Mouse (Mus musculus) midbrain, embryonic 15.5 days (tissue): Measurements from ENCODE around the gene Dll3. TPM values are rescaled to one million over a fixed set of nuclear protein-coding genes. Genes with fewer than 3 reads are reported as not detected.

ENCODE experiments used
- ATAC-seq: fragments of 200-750 bp; cut with Nextera tagmentation; replicated peaks from 2 replicates; pipeline ENCODE4 v1.8.0; 2017; ENCODE audit warnings: moderate TSS enrichment
- H3K27ac ChIP-seq: fragments of 300-500 bp; sonication (generic); 2 replicates; pipeline ENCODE4 v1.5.1; 2015; ENCODE audit warnings: mild to moderate bottlenecking, inconsistent platforms
- H3K27me3 ChIP-seq: fragments of 300-500 bp; sonication (generic); replicated peaks from 2 replicates; pipeline ENCODE4 v1.6.1; 2015; ENCODE audit warnings: inconsistent platforms
- H3K36me3 ChIP-seq: fragments of 300-500 bp; sonication (generic); replicated peaks from 2 replicates; pipeline ENCODE4 v1.6.1; 2015; ENCODE audit warnings: inconsistent platforms
- H3K4me1 ChIP-seq: fragments of 300-500 bp; sonication (generic); 2 replicates; pipeline ENCODE4 v1.6.1; 2015; ENCODE audit warnings: inconsistent platforms
- H3K4me2 ChIP-seq: fragments of 300-500 bp; sonication (generic); 2 replicates; pipeline ENCODE4 v1.6.1; 2015; ENCODE audit warnings: inconsistent platforms, mild to moderate bottlenecking, moderate library complexity
- H3K4me3 ChIP-seq: fragments of 300-500 bp; sonication (generic); 2 replicates; pipeline ENCODE4 v1.5.1; 2015; ENCODE audit warnings: mild to moderate bottlenecking, inconsistent platforms
- H3K9ac ChIP-seq: fragments of 300-500 bp; sonication (generic); 2 replicates; pipeline ENCODE4 v1.6.1; 2015; ENCODE audit warnings: mild to moderate bottlenecking, inconsistent platforms
- H3K9me3 ChIP-seq: fragments of 300-500 bp; sonication (generic); 2 replicates; pipeline ENCODE4 v1.6.1; 2016; ENCODE audit warnings: inconsistent platforms
- WGBS: fragments of 180-500 bp; shearing (Covaris S2); methylation state at CpG from one replicate; pipeline ENCODE4 v1.1.7; 2015; ENCODE audit warnings: mixed read lengths; 5-methylcytosine and 5-hydroxymethylcytosine counted together
- polyA plus RNA-seq: library from polyadenylated mRNA; unstranded; fragments of >200 nt; fragmentation: Nextera tagmentation; extraction: Ambion mirVana; gene quantifications from 2 replicates; pipeline ENCODE4 v1.2.1, GENCODE M21; 2015

Gene Dll3
- polyA plus RNA-seq, result 22.6 and 23.1 TPM in 2 replicates

- Histone ChIP-seq H3K9me3 (no peaks in the 10 kb centered on the region), H3K27ac (peak within 1 kb of the TSS; percentile 74), H3K4me2 (peak within 1 kb of the TSS; percentile 54), H3K9ac (peak within 1 kb of the TSS; percentile 37), H3K36me3 (peaks cover 13% of the 10 kb centered on the region), H3K4me3 (peak within 1 kb of the TSS; percentile 37), H3K27me3 (no peaks in the 10 kb centered on the region; the same call in 1 of the 2 replicates), H3K4me1 (peaks cover 26% of the 10 kb centered on the region)
- ATAC-seq, result peak; percentile 55
- WGBS, result 1% methylated on average over 30 of the region's 30 CpGs
Observed at GRCm38 (mm10) chr7:28301616-28302433, at the start of gene Dll3. Gene Dll3, minus strand, starts transcription at chr7:28302238.

- peaks cover 22% of the 10 kb centered on the region for H3K36me3 ChIP-seq
- no peak for ATAC-seq
- peak overlapping the region; percentile 96 for H3K4me2 ChIP-seq
- WGBS, result 45% methylated on average over 4 of the region's 4 CpGs
- H3K27ac ChIP-seq, result no peak overlapping the region
- peaks cover 17% of the 10 kb centered on the region for H3K4me1 ChIP-seq
- no peaks in the 10 kb centered on the region for H3K9me3 ChIP-seq
- H3K9ac ChIP-seq, result peak overlapping the region; percentile 97
- no peaks in the 10 kb centered on the region for H3K27me3 ChIP-seq
- peak overlapping the region; percentile 94 for H3K4me3 ChIP-seq
Observed at GRCm38 (mm10) chr7:28351676-28352191, 49.7 kb upstream of the Dll3 start.

DNA sequence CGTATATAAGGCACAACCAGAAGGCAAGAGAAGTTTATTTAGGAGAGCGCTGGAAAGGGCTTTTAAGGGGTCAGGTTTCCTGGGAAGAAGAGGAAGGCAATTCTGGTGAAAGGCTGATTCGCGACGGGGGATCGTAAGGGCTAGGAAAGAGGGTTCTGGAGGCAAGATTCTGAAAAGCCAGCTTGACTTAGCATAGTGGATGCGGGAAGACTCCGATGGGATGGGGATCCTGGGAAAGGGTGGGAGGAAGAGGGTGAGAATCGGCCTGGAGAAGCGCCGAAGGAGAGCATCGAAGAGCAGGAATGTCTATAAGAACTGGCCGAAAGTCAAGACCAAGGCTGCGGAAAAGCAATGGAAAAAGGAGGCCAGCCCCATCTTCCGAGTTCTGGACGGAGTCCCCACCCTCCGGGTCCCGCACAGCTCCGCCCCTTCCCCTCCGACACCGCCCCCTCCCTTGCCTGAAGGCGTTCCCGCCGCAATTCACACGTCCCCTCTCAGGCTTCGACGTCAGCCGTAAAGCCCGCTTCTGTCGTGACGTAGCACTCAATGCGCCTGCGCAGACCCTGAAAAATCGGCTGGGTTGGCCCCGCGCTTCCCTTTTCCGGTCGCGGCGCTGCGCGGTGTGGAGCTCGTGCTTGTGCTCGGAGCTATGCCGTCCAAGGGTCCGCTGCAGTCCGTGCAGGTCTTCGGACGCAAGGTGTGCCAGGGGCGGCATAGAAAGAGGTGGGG is 48.3 kb upstream of the Dll3 start, which contains the start of gene Rps16:
Gene Rps16 (plus strand): TSS at position 498 of the 729 bp plus-strand sequence.
- H3K27ac ChIP-seq, result peak within 1 kb of the TSS; percentile 86
- H3K27me3 ChIP-seq, result no peaks in the 10 kb centered on the region
- H3K4me2 ChIP-seq, result peak within 1 kb of the TSS; percentile 96
- peaks cover 22% of the 10 kb centered on the region for H3K36me3 ChIP-seq
- peak; percentile 93 for ATAC-seq
- peak within 1 kb of the TSS; percentile 97 for H3K9ac ChIP-seq
- H3K9me3 ChIP-seq, result no peaks in the 10 kb centered on the region
- H3K4me3 ChIP-seq, result peak within 1 kb of the TSS; percentile 94
- WGBS, result under 1% methylated on average over 49 of the region's 50 CpGs
- peaks cover 17% of the 10 kb centered on the region for H3K4me1 ChIP-seq

DNA sequence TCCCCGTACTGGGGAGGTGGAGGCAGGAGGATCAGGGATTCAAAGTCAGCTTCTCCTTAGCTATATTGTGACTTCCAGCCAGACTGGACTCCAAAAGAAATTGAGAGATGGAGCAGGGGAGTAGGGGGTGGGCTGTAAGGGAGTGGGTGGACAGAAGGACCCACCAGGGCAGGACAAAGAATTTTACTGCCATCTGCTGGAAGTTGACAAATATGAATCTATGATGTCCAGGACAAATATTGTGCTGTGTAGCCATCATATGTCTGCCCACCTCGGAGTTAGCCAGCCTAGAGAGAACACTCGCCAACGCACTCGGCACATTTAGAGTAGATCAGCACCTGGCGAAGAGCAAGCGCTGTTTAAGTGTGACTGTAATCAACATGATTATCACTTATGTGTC is 46.6 kb upstream of the Dll3 start:
- Histone ChIP-seq H3K27ac (no peak overlapping the region), H3K9ac (no peak overlapping the region), H3K36me3 (peaks cover 7% of the 10 kb centered on the region), H3K27me3 (no peaks in the 10 kb centered on the region), H3K9me3 (no peaks in the 10 kb centered on the region), H3K4me2 (no peak overlapping the region), H3K4me1 (peaks cover 17% of the 10 kb centered on the region), H3K4me3 (no peak overlapping the region)
- no peak for ATAC-seq
- WGBS, result 86% methylated on average over 7 of the region's 7 CpGs

DNA sequence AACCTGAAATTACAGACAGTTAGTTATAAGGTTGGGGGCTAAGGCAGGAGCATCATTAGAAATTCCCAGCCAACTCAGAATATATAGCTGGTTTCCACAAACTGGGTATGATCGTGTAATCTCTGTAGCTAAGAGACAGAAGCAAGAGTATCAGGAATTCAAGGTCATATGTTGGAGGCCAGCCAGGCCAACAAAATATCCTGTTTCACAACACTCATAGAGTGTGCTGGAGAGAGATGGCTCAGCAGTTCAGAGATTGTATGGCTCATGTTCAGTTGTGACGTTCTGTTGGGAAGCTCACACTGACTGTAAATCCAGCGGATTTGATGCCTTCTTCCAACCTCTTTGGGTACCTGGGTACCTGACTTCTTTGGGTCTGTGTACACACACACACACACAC is 45.7 kb upstream of the Dll3 start:
- Histone ChIP-seq H3K36me3 (no peaks in the 10 kb centered on the region; the same call in 1 of the 2 replicates), H3K9me3 (no peaks in the 10 kb centered on the region), H3K27me3 (no peaks in the 10 kb centered on the region), H3K4me3 (no peak overlapping the region), H3K27ac (no peak overlapping the region), H3K9ac (no peak overlapping the region), H3K4me1 (peaks cover 17% of the 10 kb centered on the region), H3K4me2 (no peak overlapping the region)
- no peak for ATAC-seq
- 85% methylated on average over 3 of the region's 3 CpGs for WGBS

GRCm38 (mm10) chr7:28344637-28345036 is 42.6 kb upstream of the Dll3 start:
- no peak overlapping the region for H3K4me3 ChIP-seq
- peaks cover 2% of the 10 kb centered on the region; the same call in 1 of the 2 replicates for H3K4me1 ChIP-seq
- no peak for ATAC-seq
- no peak overlapping the region for H3K27ac ChIP-seq
- H3K4me2 ChIP-seq, result no peak overlapping the region
- H3K9ac ChIP-seq, result no peak overlapping the region
- WGBS, result under 1% methylated on average over 4 of the region's 4 CpGs
- H3K36me3 ChIP-seq, result no peaks in the 10 kb centered on the region
- H3K27me3 ChIP-seq, result no peaks in the 10 kb centered on the region
- no peaks in the 10 kb centered on the region for H3K9me3 ChIP-seq

GRCm38 (mm10) chr7:28341381-28341780 is 39.3 kb upstream of the Dll3 start:
- no peak overlapping the region for H3K4me3 ChIP-seq
- peaks cover 20% of the 10 kb centered on the region for H3K4me1 ChIP-seq
- H3K9ac ChIP-seq, result no peak overlapping the region
- no peak overlapping the region for H3K4me2 ChIP-seq
- no peaks in the 10 kb centered on the region for H3K27me3 ChIP-seq
- no peaks in the 10 kb centered on the region for H3K36me3 ChIP-seq
- ATAC-seq, result no peak
- no peak overlapping the region for H3K27ac ChIP-seq
- H3K9me3 ChIP-seq, result no peaks in the 10 kb centered on the region
- WGBS, result 64% methylated on average over 7 of the region's 7 CpGs

GRCm38 (mm10) chr7:28339213-28339917 is 37.3 kb upstream of the Dll3 start:
- Histone ChIP-seq H3K36me3 (no peaks in the 10 kb centered on the region), H3K4me1 (peaks cover 28% of the 10 kb centered on the region), H3K9me3 (no peaks in the 10 kb centered on the region), H3K27ac (peak overlapping the region; percentile 87), H3K9ac (peak overlapping the region; percentile 49; the same call in 1 of the 2 replicates), H3K27me3 (no peaks in the 10 kb centered on the region), H3K4me3 (peak overlapping the region; percentile 66), H3K4me2 (peak overlapping the region; percentile 79)
- WGBS, result 79% methylated on average over 19 of the region's 19 CpGs
- ATAC-seq, result 0 out of 2 replicates have a peak, but pooled peaks have one; percentile 2

DNA sequence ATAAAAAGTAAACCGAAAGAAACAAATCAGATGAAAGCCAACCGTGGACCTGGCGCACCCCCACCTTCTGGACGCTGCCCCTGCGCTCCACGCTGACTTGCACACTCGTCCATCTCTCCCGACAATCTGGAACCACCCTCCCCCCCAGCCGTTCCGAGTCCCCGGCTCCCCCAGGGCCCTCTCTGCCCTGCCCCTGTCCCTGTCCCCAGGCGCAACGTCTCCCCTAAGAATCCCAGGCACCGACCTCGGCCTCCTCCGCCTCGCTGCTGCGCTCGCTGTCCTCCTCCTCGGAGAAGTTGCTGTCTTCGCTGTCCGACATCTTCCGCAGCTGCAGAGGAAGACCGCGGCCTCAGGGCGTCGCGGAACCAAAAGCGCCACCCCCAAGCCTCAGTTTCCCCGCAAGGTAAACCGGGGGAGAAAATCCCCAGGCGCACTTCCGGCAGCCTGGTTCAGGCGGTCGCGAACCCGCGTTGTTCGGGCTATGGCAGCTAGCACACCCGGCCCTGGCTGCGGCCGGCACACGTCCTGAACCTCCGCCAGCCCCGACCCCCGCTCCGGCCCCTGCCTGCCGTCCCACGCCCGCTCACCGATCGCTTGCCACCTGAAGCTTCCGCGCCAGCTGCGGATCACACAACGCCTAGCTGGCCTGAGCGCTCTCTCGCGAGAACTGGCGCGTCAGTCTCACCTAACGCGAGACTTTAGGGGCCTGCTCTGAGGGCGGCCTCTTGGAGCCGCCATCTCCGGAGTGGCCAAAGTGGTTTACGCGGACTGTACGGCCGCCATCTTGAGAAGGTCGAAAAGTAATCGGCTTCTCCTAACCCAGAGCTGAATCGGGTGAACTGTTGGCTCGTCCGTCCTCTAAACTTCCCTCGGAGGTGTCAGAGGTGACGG is 36.3 kb upstream of the Dll3 start, which contains the start of gene Supt5:
Gene Supt5 (minus strand): TSS at position 639 of the 891 bp plus-strand sequence.
- H3K9ac ChIP-seq, result peak within 1 kb of the TSS; percentile 80
- under 1% methylated on average over 77 of the region's 77 CpGs for WGBS

DNA sequence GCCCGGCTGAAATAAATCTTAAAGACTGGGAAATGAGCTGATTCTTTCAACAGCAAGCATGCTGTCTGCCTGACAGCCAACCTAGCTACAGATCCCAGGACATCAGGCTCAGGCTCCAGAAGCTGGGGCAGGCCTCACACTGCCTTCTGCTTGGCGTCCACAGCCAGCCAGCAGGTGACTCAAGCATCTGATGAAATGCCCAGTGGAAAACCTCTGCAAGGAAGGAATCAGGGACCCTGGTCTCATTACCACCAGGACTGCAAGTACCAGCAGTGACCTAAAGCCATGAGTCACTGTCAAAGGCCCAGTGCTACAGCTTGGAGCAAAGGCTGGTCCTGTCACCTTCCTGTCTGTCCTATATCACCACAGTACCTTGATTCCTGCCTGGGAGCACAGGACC is 33.4 kb upstream of the Dll3 start:
- WGBS, result 94% methylated on average over 2 of the region's 2 CpGs

More for the DNA sequence above, 36.3 kb upstream of the Dll3 start, which contains the start of gene Supt5:
- no peaks in the 10 kb centered on the region for H3K27me3 ChIP-seq
- H3K36me3 ChIP-seq, result no peaks in the 10 kb centered on the region
- peak within 1 kb of the TSS; percentile 66 for H3K4me3 ChIP-seq
- peak within 1 kb of the TSS; percentile 79 for H3K4me2 ChIP-seq
- H3K4me1 ChIP-seq, result peaks cover 28% of the 10 kb centered on the region
- peak within 1 kb of the TSS; percentile 87 for H3K27ac ChIP-seq
- peak; percentile 99 for ATAC-seq
- no peaks in the 10 kb centered on the region for H3K9me3 ChIP-seq

DNA sequence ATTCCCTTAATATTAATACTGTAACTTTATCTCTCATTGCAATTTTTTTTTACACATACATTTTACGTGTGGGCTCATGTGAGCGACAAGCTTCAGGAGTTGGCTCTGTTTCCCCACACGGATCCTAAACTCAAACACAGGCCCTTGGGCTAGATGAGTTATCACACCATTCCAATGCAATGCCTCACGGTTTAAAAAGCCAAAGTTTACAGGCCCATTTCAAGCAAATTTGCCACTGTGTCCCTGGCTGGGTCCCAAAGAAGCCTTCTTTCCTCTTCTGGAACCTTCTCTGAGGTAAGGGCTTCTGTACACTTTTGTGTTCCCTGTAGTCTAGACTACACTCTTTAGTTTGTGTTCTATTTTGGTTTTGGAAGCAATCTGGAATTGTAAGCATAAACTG is 32.5 kb upstream of the Dll3 start:
- Histone ChIP-seq H3K4me2 (no peak overlapping the region), H3K9me3 (no peaks in the 10 kb centered on the region), H3K36me3 (peaks cover 10% of the 10 kb centered on the region), H3K27ac (no peak overlapping the region), H3K27me3 (no peaks in the 10 kb centered on the region), H3K4me1 (peaks cover 28% of the 10 kb centered on the region), H3K4me3 (no peak overlapping the region), H3K9ac (no peak overlapping the region)
- WGBS, result 94% methylated on average over 4 of the region's 4 CpGs
- no peak for ATAC-seq

More for the DNA sequence above, 33.4 kb upstream of the Dll3 start:
- Histone ChIP-seq H3K9me3 (no peaks in the 10 kb centered on the region), H3K4me3 (no peak overlapping the region), H3K27ac (no peak overlapping the region), H3K36me3 (peaks cover 8% of the 10 kb centered on the region; the same call in 1 of the 2 replicates), H3K27me3 (no peaks in the 10 kb centered on the region), H3K4me1 (peaks cover 28% of the 10 kb centered on the region), H3K9ac (no peak overlapping the region), H3K4me2 (no peak overlapping the region)
- no peak for ATAC-seq
